Mouse (Mus musculus): ENCODE results near the gene Esyt2.
"Not testable (repeated sequence)": the region's sequence is repeated elsewhere in the genome, so short reads cannot be mapped to it uniquely, and the experiment has no call there.

Gene Esyt2

GRCm38 (mm10) chr12:116280653-116281364 is at the start of gene Esyt2:
Gene Esyt2, plus strand, starts transcription at chr12:116281196.
- peak; percentile 99 for DNase-seq

GRCm38 (mm10) chr12:116231612-116232011 is 49.4 kb upstream of the Esyt2 start:
- peak; percentile 68 to 90 for DNase-seq

- no peak for DNase-seq
Measured at GRCm38 (mm10) chr12:116232061-116232460, 48.9 kb upstream of the Esyt2 start.

GRCm38 (mm10) chr12:116235356-116235755 is 45.6 kb upstream of the Esyt2 start:
- peak in 1 of 2 experiments; percentile 4 for DNase-seq

- DNase-seq, result no peak
Measured at GRCm38 (mm10) chr12:116236658-116237057, 44.3 kb upstream of the Esyt2 start.

GRCm38 (mm10) chr12:116238370-116238769 is 42.6 kb upstream of the Esyt2 start:
- no peak for DNase-seq

GRCm38 (mm10) chr12:116238803-116239202 is 42.2 kb upstream of the Esyt2 start:
- no peak for DNase-seq

- DNase-seq, result no peak
Measured at GRCm38 (mm10) chr12:116244601-116245000, 36.4 kb upstream of the Esyt2 start.

GRCm38 (mm10) chr12:116254652-116255051 is 26.3 kb upstream of the Esyt2 start:
- no peak for DNase-seq

GRCm38 (mm10) chr12:116255636-116256035 is 25.4 kb upstream of the Esyt2 start:
- DNase-seq, result no peak

GRCm38 (mm10) chr12:116258321-116258720 is 22.7 kb upstream of the Esyt2 start:
- DNase-seq, result no peak

- DNase-seq, result peak; percentile 84 to 91
Measured at GRCm38 (mm10) chr12:116262555-116263341, 18.2 kb upstream of the Esyt2 start, which contains the start of gene Wdr60. Gene Wdr60, minus strand, starts transcription at chr12:116263022.

- no peak for DNase-seq
Measured at GRCm38 (mm10) chr12:116264756-116265155, 16.2 kb upstream of the Esyt2 start.

GRCm38 (mm10) chr12:116265275-116265674 is 15.7 kb upstream of the Esyt2 start:
- DNase-seq, result no peak

GRCm38 (mm10) chr12:116269450-116269849 is 11.5 kb upstream of the Esyt2 start:
- DNase-seq, result no peak

GRCm38 (mm10) chr12:116270538-116270937 is 10.5 kb upstream of the Esyt2 start:
- no peak for DNase-seq

- DNase-seq, result no peak
Measured at GRCm38 (mm10) chr12:116271071-116271470, 9.9 kb upstream of the Esyt2 start.

GRCm38 (mm10) chr12:116273733-116274132 is 7.3 kb upstream of the Esyt2 start:
- no peak for DNase-seq

GRCm38 (mm10) chr12:116275086-116275485 is 5.9 kb upstream of the Esyt2 start, which contains the start of gene Gm11027:
Gene Gm11027, plus strand, starts transcription at chr12:116275386.
- not testable (repeated sequence) for DNase-seq

GRCm38 (mm10) chr12:116275631-116276030 is 5.4 kb upstream of the Esyt2 start:
- no peak for DNase-seq

GRCm38 (mm10) chr12:116276961-116277360 is 4.0 kb upstream of the Esyt2 start:
- DNase-seq, result no peak

GRCm38 (mm10) chr12:116278541-116278940 is 2.5 kb upstream of the Esyt2 start:
- no peak for DNase-seq

GRCm38 (mm10) chr12:116279181-116279580 is 1.8 kb upstream of the Esyt2 start:
- DNase-seq, result no peak

GRCm38 (mm10) chr12:116280149-116280652 is 795 bp upstream of the Esyt2 start:
- DNase-seq, result no peak

Data from kidney, adult 8-10 months (tissue).